In genomic region chr4:150898716-150899365, GRCm38 (mm10) we compare ENCODE assay signal across 7 mouse cellular contexts. TPM values are rescaled to one million over a fixed set of nuclear protein-coding genes. Genes with fewer than 3 reads are reported as not detected.
A peak's percentile ranks its signal among the peaks of the same experiment; 100 is the strongest.
DNase-seq lines count a peak whose midpoint lies in the region; ATAC-seq and TF ChIP-seq lines count a peak whose summit lies in the region.

No protein-coding gene starts in this region.

- no peak overlapping the region for H3K27ac ChIP-seq in midbrain, embryonic 11.5 days (ENCODE audit: low read depth, low read length)

- H3K27me3 ChIP-seq in E14TG2a.4 (ENCODE audit: insufficient read depth, low read length), result no peaks in the 10 kb centered on the region
- H3K27me3 ChIP-seq in midbrain, embryonic 11.5 days (ENCODE audit: control insufficient read depth, insufficient read depth, low read length), result no peaks in the 10 kb centered on the region

- peak; percentile 76 for TF ChIP-seq CTCF in E14TG2a.4 (conservative IDR thresholded peaks at IDR 0.05; ENCODE audit: low read length)

- H3K36me3 ChIP-seq in E14TG2a.4 (ENCODE audit: insufficient read depth, low read length), result peaks cover 79% of the 10 kb centered on the region
- peaks cover 18% of the 10 kb centered on the region for H3K36me3 ChIP-seq in midbrain, embryonic 11.5 days (ENCODE audit: control insufficient read depth, insufficient read depth, low read length)

- peaks cover 96% of the 10 kb centered on the region for H3K4me1 ChIP-seq in E14TG2a.4 (replicated peaks; ENCODE audit: low read depth, low read length)
- H3K4me1 ChIP-seq in midbrain, embryonic 11.5 days (ENCODE audit: control insufficient read depth, insufficient read depth, low read length), result no peaks in the 10 kb centered on the region

- 62% methylated on average over 13 of the region's 13 CpGs for WGBS in midbrain, embryonic 11.5 days

- peak; percentile 67 to 91 for DNase-seq in adrenal gland, adult (ENCODE audit: inconsistent age in 2 of 2, low spot score in 1 of 2)
- peak; percentile 71 for DNase-seq in embryo, embryonic 11.5 days (ENCODE audit: low read depth, low spot score)
- DNase-seq in heart, postnatal 4 days, result peak; percentile 81
- DNase-seq in layer of hippocampus, postnatal 25 days (ENCODE audit: extremely low spot score in 1 of 2, low spot score in 1 of 2), result peak; percentile 42 to 60
- DNase-seq in midbrain, embryonic 11.5 days (ENCODE audit: low spot score, missing footprints), result peak; percentile 92
- DNase-seq in skeletal muscle tissue, adult 2 months (ENCODE audit: low read depth, low spot score), result peak; percentile 68

- H3K4me3 ChIP-seq in E14TG2a.4 (replicated peaks; ENCODE audit: low read length), result peak overlapping the region; percentile 55
- no peak overlapping the region for H3K4me3 ChIP-seq in midbrain, embryonic 11.5 days (ENCODE audit: low read depth, low read length)

- no peaks in the 10 kb centered on the region for H3K9me3 ChIP-seq in E14TG2a.4 (ENCODE audit: low read length)
- no peaks in the 10 kb centered on the region for H3K9me3 ChIP-seq in midbrain, embryonic 11.5 days (ENCODE audit: control insufficient read depth, low read length)

- H3K4me2 ChIP-seq in midbrain, embryonic 11.5 days, result no peak overlapping the region

- ATAC-seq in midbrain, embryonic 11.5 days (ENCODE audit: low FRiP score), result 0 out of 2 replicates have a peak, but pooled peaks have one; percentile 40

- no peak overlapping the region for H3K9ac ChIP-seq in midbrain, embryonic 11.5 days (ENCODE audit: low read length)

RNA-seq across cellular contexts. Expression of gene Park7, which starts 15.4 kb away (rescaled TPM):
- 100 to 1,000 TPM; 187 to 190 TPM for total RNA-seq in heart, postnatal 4 days (2021)
- total RNA-seq in layer of hippocampus, postnatal 25 days (2021), result 100 to 1,000 TPM; 228 to 261 TPM
- 383 and 406 TPM in 2 replicates for polyA plus RNA-seq in midbrain, embryonic 11.5 days (2014; fragmentation: Nextera tagmentation; extraction: Ambion mirVana)

RNA-seq across cellular contexts. Expression of gene Tnfrsf9, which starts 15.5 kb away (rescaled TPM):
- under 1 TPM in 1 of 2 experiments, not detected in 1; 0.25 TPM for total RNA-seq in heart, postnatal 4 days (2021)
- total RNA-seq in layer of hippocampus, postnatal 25 days (2021), result 1 to 10 TPM in 1 of 2 experiments, under 1 TPM in 1; 0.80 to 1.1 TPM
- 0.18 and 0.30 TPM in 2 replicates for polyA plus RNA-seq in midbrain, embryonic 11.5 days (2014; fragmentation: Nextera tagmentation; extraction: Ambion mirVana)

RNA-seq across cellular contexts. Expression of gene Errfi1, which starts 45.1 kb away (rescaled TPM):
- 10 to 100 TPM; 18.6 to 20.4 TPM for total RNA-seq in heart, postnatal 4 days (2021)
- total RNA-seq in layer of hippocampus, postnatal 25 days (2021), result 10 to 100 TPM; 37.2 to 43.4 TPM
- polyA plus RNA-seq in midbrain, embryonic 11.5 days (2014; fragmentation: Nextera tagmentation; extraction: Ambion mirVana), result 29.5 and 29.7 TPM in 2 replicates
